Mouse (Mus musculus) CH12.LX (cell line): Measurements from ENCODE around the gene Camta1. TPM values are rescaled to one million over a fixed set of nuclear protein-coding genes. Genes with fewer than 3 reads are reported as not detected.

Source experiments
- DNase-seq: peaks from one replicate; pipeline ENCODE4 v3.0.0-alpha.2; 2013; ENCODE audit errors: extremely low read depth
- H3K27ac ChIP-seq: 2 replicates; pipeline ENCODE4 v1.5.1; 2012; ENCODE audit warnings: low read depth, mild to moderate bottlenecking, control low read depth, moderate library complexity; ENCODE audit not compliant: insufficient read depth
- H3K27me3 ChIP-seq: replicated peaks from 2 replicates; pipeline ENCODE3; 2012; ENCODE audit warnings: inconsistent platforms
- H3K36me3 ChIP-seq, 2 experiments: replicated peaks in 1 of 2; 2 replicates each; pipeline versions ENCODE3 to v1.6.1; 2012; ENCODE audit warnings: inconsistent platforms in 1 of 2, low read length in 1 of 2, mild to moderate bottlenecking in 1 of 2, mixed read lengths in 1 of 2, moderate library complexity in 1 of 2; ENCODE audit not compliant: control insufficient read depth in 1 of 2, insufficient read depth in 1 of 2
- H3K4me1 ChIP-seq, 2 experiments: 2 replicates each; pipeline ENCODE4 v1.6.1; 2012; ENCODE audit warnings: inconsistent platforms in 1 of 2, moderate library complexity in 1 of 2; ENCODE audit not compliant: insufficient read depth in 2 of 2, control insufficient read depth in 1 of 2
- H3K4me2 ChIP-seq: 2 replicates; pipeline ENCODE4 v1.6.1; 2012; ENCODE audit warnings: low read depth, mild to moderate bottlenecking, control low read depth; ENCODE audit not compliant: poor library complexity, insufficient read depth, severe bottlenecking
- H3K4me3 ChIP-seq, 3 experiments: fragments of 150-350 bp in 1 of 3; sonication (generic) in 1 of 3; replicated peaks in 1 of 3; 2 replicates each; pipeline versions ENCODE3 to v1.5.1; 2011 to 2012; ENCODE audit warnings: low read depth in 2 of 3, low read length in 2 of 3, mild to moderate bottlenecking in 2 of 3, moderate library complexity in 2 of 3, control low read depth in 1 of 3, improper control_type of control experiment in 1 of 3, inconsistent platforms in 1 of 3, mixed read lengths in 1 of 3; ENCODE audit not compliant: poor library complexity in 1 of 3
- H3K79me2 ChIP-seq: replicated peaks from 2 replicates; pipeline ENCODE4 v1.6.1; 2012; ENCODE audit warnings: mild to moderate bottlenecking, moderate library complexity; ENCODE audit not compliant: control insufficient read depth, poor library complexity, insufficient read depth, severe bottlenecking; ENCODE audit errors: extremely low read depth
- H3K9ac ChIP-seq: 2 replicates; pipeline ENCODE4 v1.6.1; 2012; ENCODE audit warnings: low read depth, mild to moderate bottlenecking, control low read depth, moderate library complexity; ENCODE audit not compliant: insufficient read depth
- H3K9me3 ChIP-seq: replicated peaks from 2 replicates; pipeline ENCODE3; 2012; ENCODE audit warnings: low read length, inconsistent platforms, mixed read lengths
- CHD1 ChIP-seq: IDR thresholded peaks from 2 replicates; pipeline ENCODE4 v1.6.1; 2012; ENCODE audit warnings: low read depth, low read length, improper control_type of control experiment, inconsistent platforms
- CHD2 ChIP-seq: IDR thresholded peaks from 2 replicates; pipeline ENCODE4 v1.6.1; 2011; ENCODE audit warnings: low read length, improper control_type of control experiment
- CTCF ChIP-seq, 2 experiments: IDR thresholded peaks in 1 of 2; conservative IDR thresholded peaks in 1 of 2; 2 replicates each; pipeline ENCODE4 v1.5.1; 2011 to 2012; ENCODE audit warnings: low read depth in 2 of 2, low read length in 2 of 2, improper control_type of control experiment in 1 of 2, inconsistent platforms in 1 of 2, mild to moderate bottlenecking in 1 of 2, moderate library complexity in 1 of 2
- E2F4 ChIP-seq: IDR thresholded peaks from 2 replicates; pipeline ENCODE4 v1.6.1; 2011; ENCODE audit warnings: low read depth, low read length, improper control_type of control experiment; ENCODE audit not compliant: insufficient replicate concordance
- ELF1 ChIP-seq: IDR thresholded peaks from 2 replicates; pipeline ENCODE4 v1.6.1; 2014; ENCODE audit warnings: low read depth, mild to moderate bottlenecking, inconsistent platforms, low read length, improper control_type of control experiment
- EP300 ChIP-seq: IDR thresholded peaks from 2 replicates; pipeline ENCODE4 v1.6.1; 2011; ENCODE audit warnings: low read length, improper control_type of control experiment
- GABPA ChIP-seq: IDR thresholded peaks from 2 replicates; pipeline ENCODE4 v1.6.1; 2012; ENCODE audit warnings: low read depth, low read length, improper control_type of control experiment, inconsistent platforms; ENCODE audit not compliant: insufficient replicate concordance
- HCFC1 ChIP-seq: IDR thresholded peaks from 2 replicates; pipeline ENCODE4 v1.6.1; 2012; ENCODE audit warnings: low read depth, mild to moderate bottlenecking, inconsistent platforms, low read length, improper control_type of control experiment
- IRF4 ChIP-seq: IDR thresholded peaks from 2 replicates; pipeline ENCODE4 v1.6.1; 2014; ENCODE audit warnings: low read depth, mild to moderate bottlenecking, inconsistent platforms, low read length, improper control_type of control experiment
- JUN ChIP-seq: IDR thresholded peaks from 2 replicates; pipeline ENCODE4 v1.6.1; 2011; ENCODE audit warnings: low read depth, mild to moderate bottlenecking, low read length, improper control_type of control experiment, moderate library complexity; ENCODE audit not compliant: insufficient read depth
- JUND ChIP-seq: conservative IDR thresholded peaks from 2 replicates; pipeline ENCODE4 v1.6.1; 2011; ENCODE audit warnings: low read depth, low read length, improper control_type of control experiment
- KAT2A ChIP-seq: IDR thresholded peaks from 2 replicates; pipeline ENCODE4 v1.6.1; 2012; ENCODE audit warnings: low read length, improper control_type of control experiment, inconsistent platforms; ENCODE audit not compliant: insufficient replicate concordance
- MAFK ChIP-seq: IDR thresholded peaks from 2 replicates; pipeline ENCODE4 v1.6.1; 2011; ENCODE audit warnings: low read length, improper control_type of control experiment; ENCODE audit not compliant: insufficient replicate concordance
- MAX ChIP-seq: IDR thresholded peaks from 2 replicates; pipeline ENCODE4 v1.6.1; 2011; ENCODE audit warnings: low read length, improper control_type of control experiment
- MAZ ChIP-seq: IDR thresholded peaks from 2 replicates; pipeline ENCODE4 v1.6.1; 2012; ENCODE audit warnings: low read depth, mild to moderate bottlenecking, inconsistent platforms, low read length, improper control_type of control experiment, moderate library complexity
- MXI1 ChIP-seq: IDR thresholded peaks from 2 replicates; pipeline ENCODE4 v1.6.1; 2011; ENCODE audit warnings: mild to moderate bottlenecking, low read depth, low read length, improper control_type of control experiment
- NELFE ChIP-seq: IDR thresholded peaks from 2 replicates; pipeline ENCODE4 v1.6.1; 2011; ENCODE audit warnings: low read depth, low read length, improper control_type of control experiment
- POLR2AphosphoS2 ChIP-seq: IDR thresholded peaks from 2 replicates; pipeline ENCODE4 v1.6.1; 2011; ENCODE audit warnings: low read depth, low read length, improper control_type of control experiment
- RAD21 ChIP-seq: IDR thresholded peaks from 2 replicates; pipeline ENCODE4 v1.6.1; 2011; ENCODE audit warnings: low read depth, mild to moderate bottlenecking, low read length, improper control_type of control experiment, moderate library complexity
- RCOR1 ChIP-seq: conservative IDR thresholded peaks from 2 replicates; pipeline ENCODE4 v1.6.1; 2012; ENCODE audit warnings: low read depth, mild to moderate bottlenecking, inconsistent platforms, low read length, improper control_type of control experiment
- SIN3A ChIP-seq: IDR thresholded peaks from 2 replicates; pipeline ENCODE4 v1.6.1; 2012; ENCODE audit warnings: low read length, improper control_type of control experiment, inconsistent platforms
- SMC3 ChIP-seq: IDR thresholded peaks from 2 replicates; pipeline ENCODE4 v1.6.1; 2011; ENCODE audit warnings: low read depth, low read length, improper control_type of control experiment
- TCF12 ChIP-seq: IDR thresholded peaks from 2 replicates; pipeline ENCODE4 v1.6.1; 2014; ENCODE audit warnings: low read depth, mild to moderate bottlenecking, inconsistent platforms, low read length, improper control_type of control experiment
- UBTF ChIP-seq: IDR thresholded peaks from 2 replicates; pipeline ENCODE4 v1.6.1; 2012; ENCODE audit warnings: low read depth, mild to moderate bottlenecking, inconsistent platforms, low read length, improper control_type of control experiment, moderate library complexity
- USF1 ChIP-seq: IDR thresholded peaks from 2 replicates; pipeline ENCODE4 v1.6.1; 2014; ENCODE audit warnings: low read depth, mild to moderate bottlenecking, inconsistent platforms, low read length, improper control_type of control experiment
- ZC3H11A ChIP-seq: IDR thresholded peaks from 2 replicates; pipeline ENCODE4 v1.6.1; 2012; ENCODE audit warnings: low read depth, mild to moderate bottlenecking, inconsistent platforms, low read length, improper control_type of control experiment
- ZKSCAN1 ChIP-seq: IDR thresholded peaks from 2 replicates; pipeline ENCODE4 v1.6.1; 2012; ENCODE audit warnings: low read depth, inconsistent platforms, low read length, improper control_type of control experiment, borderline replicate concordance
- ZMIZ1 ChIP-seq: IDR thresholded peaks from 2 replicates; pipeline ENCODE4 v1.6.1; 2012; ENCODE audit warnings: low read depth, mild to moderate bottlenecking, inconsistent platforms, low read length, improper control_type of control experiment
- ZNF384 ChIP-seq: IDR thresholded peaks from 2 replicates; pipeline ENCODE4 v1.6.1; 2012; ENCODE audit warnings: low read depth, low read length, improper control_type of control experiment, inconsistent platforms
- dilution Hi-C: fragments of 300-500 bp; cut with MboI; formaldehyde crosslinking; loops from 2 replicates; pipeline ENCODE4 v1.14.3; 2020; ENCODE audit warnings: low sequenced_read_pairs; ENCODE audit not compliant: extremely low pct_unique_long_range_greater_than_20kb, extremely low pct_ligation_motif_present
- in situ Hi-C: fragments of 300-500 bp; cut with MboI; formaldehyde crosslinking; loops from 3 replicates; pipeline ENCODE4 v1.14.3; 2019; ENCODE audit warnings: low sequenced_read_pairs, low pct_ligation_motif_present, low pct_unique_long_range_greater_than_20kb, mixed read lengths
- polyA plus RNA-seq: library from polyadenylated mRNA; unstranded; fragments of >175 nt; gene quantifications from 2 replicates; pipeline ENCODE4 v1.2.1, GENCODE M21; 2012; ENCODE audit warnings: low read depth; ENCODE audit not compliant: insufficient read length
- total RNA-seq, 2 experiments: library from RNA; depleted of rRNA; stranded (reverse); fragments of 300-350 nt in 1 of 2; fragments of >200 nt in 1 of 2; gene quantifications; 2 replicates each; pipeline ENCODE4 v1.2.3; 2012 to 2014

Gene Camta1
- total and polyA plus RNA-seq, 3 experiments: 9.9 to 32.5 (median 15.3) TPM

DNA sequence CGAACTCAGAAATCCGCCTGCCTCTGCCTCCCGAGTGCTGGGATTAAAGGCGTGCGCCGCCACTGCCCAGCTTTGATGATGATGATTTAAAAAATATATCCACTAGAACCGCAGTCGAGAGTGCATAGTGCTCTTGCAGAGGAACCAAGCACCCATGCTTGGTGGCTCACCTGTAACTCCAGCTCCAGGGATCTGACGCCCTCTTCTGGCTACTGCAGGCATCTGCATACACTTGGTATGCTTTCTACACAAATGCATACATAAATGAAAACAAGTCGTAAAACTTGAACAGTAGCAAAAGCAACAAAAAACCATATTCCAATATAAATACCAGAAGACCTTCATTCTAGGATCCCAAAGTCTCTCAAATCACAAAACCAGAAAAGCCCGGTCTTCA lies 896.1 kb downstream of the Camta1 start:
- dilution Hi-C loops (no loop called here), in situ Hi-C loops (loop anchor here (5.0 to 10.0 kb wide), 3 partner anchors 42 to 177 kb away; no protein-coding TSS in a partner anchor)
- Histone ChIP-seq H3K36me3 (no peaks in the 10 kb centered on the region), H3K9ac (no peak overlapping the region), H3K4me1 (peaks cover 0 to 18% of the 10 kb centered on the region in 2 experiments; a peak in 2 of 4 replicates), H3K4me3 (no peak overlapping the region), H3K79me2 (no peaks in the 10 kb centered on the region), H3K27me3 (no peaks in the 10 kb centered on the region), H3K9me3 (peaks cover 1% of the 10 kb centered on the region), H3K27ac (no peak overlapping the region), H3K4me2 (peak overlapping the region; percentile 54; the same call in 1 of the 2 replicates)
- DNase-seq: no peak
- 0 out of 2 replicates have a peak, but pooled peaks have one; percentile 6 for TF ChIP-seq SMC3
- TF ChIP-seq MAFK: no peak
- TF ChIP-seq MXI1: peak; percentile 43; the same call in 1 of the 2 replicates
- TF ChIP-seq IRF4: 0 out of 2 replicates have a peak, but pooled peaks have one; percentile 4
- no peak for TF ChIP-seq JUN
- TF ChIP-seq CTCF (conservative IDR thresholded peaks at IDR 0.05 in 1 of 2, IDR thresholded peaks at IDR 0.05 in 1 of 2; ENCODE audit: low read depth in 2 of 2, low read length in 2 of 2): peak; percentile 3 to 65; a peak in 3 of 4 replicates

DNA sequence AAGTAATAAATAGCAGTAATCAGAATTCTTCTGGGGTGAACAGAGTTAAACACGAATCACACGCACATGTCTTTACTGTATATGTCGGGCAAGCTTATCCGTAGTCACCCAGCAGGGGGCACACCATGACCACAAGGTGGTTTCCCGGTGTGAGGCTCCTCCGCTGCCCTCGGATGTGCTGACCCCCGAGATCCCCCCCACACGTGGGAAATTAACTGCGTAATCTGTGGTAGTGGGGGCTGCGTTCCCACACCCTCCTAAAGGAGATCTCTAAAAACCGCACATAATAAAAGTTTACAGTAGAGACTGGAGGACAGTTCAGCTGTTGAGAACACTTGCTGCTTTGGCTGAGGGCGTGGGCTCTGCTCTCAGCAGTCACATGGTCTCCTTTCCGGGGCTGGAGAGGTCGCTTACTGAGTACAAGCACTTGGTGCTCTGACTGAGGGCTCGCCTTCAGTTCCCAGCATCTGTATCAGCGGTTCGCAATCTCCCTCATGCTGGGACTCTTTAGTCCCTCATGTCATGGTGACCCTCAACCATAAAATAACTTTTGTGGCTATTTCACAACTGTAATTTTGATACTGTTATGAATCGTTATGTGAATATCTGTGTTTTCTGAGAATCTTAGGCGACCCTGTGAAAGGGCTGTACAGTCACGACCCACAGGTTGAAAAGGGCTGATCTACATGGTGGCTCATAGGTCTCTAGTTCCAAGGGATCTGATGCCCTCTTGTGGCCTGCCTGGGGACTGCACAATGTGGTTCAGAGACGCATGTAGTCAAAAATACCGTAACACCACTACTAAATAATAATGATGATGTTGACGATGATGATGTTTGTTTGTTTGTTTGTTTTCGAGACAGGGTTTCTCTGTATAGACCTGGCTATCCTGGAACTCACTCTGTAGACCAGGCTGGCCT lies 896.8 kb downstream of the Camta1 start:
- H3K4me1 ChIP-seq: peaks cover 0 to 18% of the 10 kb centered on the region in 2 experiments; a peak in 2 of 4 replicates
- no peaks in the 10 kb centered on the region for H3K36me3 ChIP-seq
- H3K27me3 ChIP-seq: no peaks in the 10 kb centered on the region
- dilution Hi-C loops: no loop called here
- H3K9me3 ChIP-seq: peaks cover 1% of the 10 kb centered on the region
- H3K4me3 ChIP-seq: peak overlapping the region; percentile 39 to 59 (median 50)
- peak overlapping the region; percentile 72 for H3K27ac ChIP-seq
- peak overlapping the region; percentile 61 for H3K9ac ChIP-seq
- in situ Hi-C loops: loop anchor here (5.0 to 10.0 kb wide), 4 partner anchors 42 to 308 kb away; no protein-coding TSS in a partner anchor
- DNase-seq: peak; percentile 94
- H3K4me2 ChIP-seq: peak overlapping the region; percentile 54
- H3K79me2 ChIP-seq: no peaks in the 10 kb centered on the region
- TF ChIP-seq KAT2A (no peak), MAFK (no peak), RCOR1 (no peak), MAX (peak; percentile 59), SMC3 (peak; percentile 75), ZNF384 (no peak), MAZ (no peak), USF1 (peak; percentile 63), JUND (no peak), MXI1 (no peak; the same call in 1 of the 2 replicates), ZMIZ1 (no peak), ELF1 (no peak), GABPA (no peak), EP300 (no peak), TCF12 (peak; percentile 24; the same call in 1 of the 2 replicates), SIN3A (no peak; the same call in 1 of the 2 replicates), UBTF (no peak), NELFE (no peak), ZC3H11A (no peak), RAD21 (peak; percentile 82), CHD2 (no peak), E2F4 (no peak), POLR2AphosphoS2 (no peak), HCFC1 (no peak), ZKSCAN1 (no peak), CHD1 (0 out of 2 replicates have a peak, but pooled peaks have one; percentile 54)
